Mouse (Mus musculus) embryonic facial prominence, embryonic 13.5 days (tissue): ENCODE measurements around the gene D7Ertd443e. TPM values are rescaled to one million over a fixed set of nuclear protein-coding genes. Genes with fewer than 3 reads are reported as not detected.

Experiments used
- ATAC-seq: fragments of 200-750 bp; cut with Nextera tagmentation; 2 replicates; pipeline ENCODE4 v1.8.0; 2017; ENCODE audit warnings: low read depth; ENCODE audit not compliant: insufficient number of reproducible peaks, insufficient read depth, low FRiP score, low TSS enrichment
- H3K27ac ChIP-seq: fragments of 300-500 bp; sonication (generic); 2 replicates; pipeline ENCODE4 v1.5.1; 2015; ENCODE audit warnings: moderate library complexity, mild to moderate bottlenecking, inconsistent platforms
- H3K27me3 ChIP-seq: fragments of 300-500 bp; sonication (generic); 2 replicates; pipeline ENCODE4 v1.6.1; 2015; ENCODE audit warnings: mild to moderate bottlenecking, inconsistent platforms
- H3K36me3 ChIP-seq: fragments of 300-500 bp; sonication (generic); 2 replicates; pipeline ENCODE4 v1.6.1; 2015; ENCODE audit warnings: mild to moderate bottlenecking, inconsistent platforms
- H3K4me1 ChIP-seq: fragments of 300-500 bp; sonication (generic); 2 replicates; pipeline ENCODE4 v1.6.1; 2015; ENCODE audit warnings: inconsistent platforms
- H3K4me2 ChIP-seq: fragments of 300-500 bp; sonication (generic); 2 replicates; pipeline ENCODE4 v1.6.1; 2015; ENCODE audit warnings: moderate library complexity, mild to moderate bottlenecking, inconsistent platforms
- H3K4me3 ChIP-seq: fragments of 300-500 bp; sonication (generic); 2 replicates; pipeline ENCODE4 v1.5.1; 2015; ENCODE audit warnings: mild to moderate bottlenecking, inconsistent platforms
- H3K9ac ChIP-seq: fragments of 300-500 bp; sonication (generic); 2 replicates; pipeline ENCODE4 v1.6.1; 2015; ENCODE audit warnings: mild to moderate bottlenecking, inconsistent platforms
- H3K9me3 ChIP-seq: fragments of 300-500 bp; sonication (generic); 2 replicates; pipeline ENCODE4 v1.6.1; 2016; ENCODE audit warnings: inconsistent platforms
- WGBS: fragments of 180-500 bp; shearing (Covaris S2); methylation state at CpG from one replicate; pipeline ENCODE4 v1.1.7; 2015; ENCODE audit warnings: mixed read lengths; 5-methylcytosine and 5-hydroxymethylcytosine counted together
- polyA plus RNA-seq: library from polyadenylated mRNA; unstranded; fragments of >200 nt; fragmentation: Nextera tagmentation; extraction: Ambion mirVana; gene quantifications from 2 replicates; pipeline ENCODE4 v1.2.1, GENCODE M21; 2015

Gene D7Ertd443e
- polyA plus RNA-seq = 0.08 and 0.14 TPM in 2 replicates

- Histone ChIP-seq H3K4me1 (peaks cover 13% of the 10 kb centered on the region), H3K4me3 (no peak within 1 kb of the TSS), H3K9ac (no peak within 1 kb of the TSS), H3K9me3 (no peaks in the 10 kb centered on the region), H3K27ac (no peak within 1 kb of the TSS), H3K4me2 (no peak within 1 kb of the TSS), H3K27me3 (no peaks in the 10 kb centered on the region), H3K36me3 (no peaks in the 10 kb centered on the region)
- 94% methylated on average over 5 of the region's 5 CpGs for WGBS
- no peak for ATAC-seq
Measured at GRCm38 (mm10) chr7:134385561-134385960, at the start of gene D7Ertd443e. TSS of gene D7Ertd443e (minus strand) at chr7:134385661.

- Histone ChIP-seq H3K9ac (no peak overlapping the region), H3K27me3 (no peaks in the 10 kb centered on the region; the same call in 1 of the 2 replicates), H3K36me3 (no peaks in the 10 kb centered on the region), H3K27ac (no peak overlapping the region), H3K4me3 (no peak overlapping the region), H3K9me3 (no peaks in the 10 kb centered on the region), H3K4me1 (no peaks in the 10 kb centered on the region), H3K4me2 (no peak overlapping the region)
- 86% methylated on average over 3 of the region's 3 CpGs for WGBS
- no peak for ATAC-seq
Measured at GRCm38 (mm10) chr7:134431681-134432080, 46.2 kb upstream of the D7Ertd443e start.

GRCm38 (mm10) chr7:134428676-134429075, 43.2 kb upstream of the D7Ertd443e start:
- WGBS = 77% methylated on average over 2 of the region's 2 CpGs
- Histone ChIP-seq H3K4me2 (no peak overlapping the region), H3K27me3 (no peaks in the 10 kb centered on the region; the same call in 1 of the 2 replicates), H3K27ac (no peak overlapping the region), H3K9me3 (no peaks in the 10 kb centered on the region), H3K4me3 (no peak overlapping the region), H3K4me1 (no peaks in the 10 kb centered on the region), H3K36me3 (no peaks in the 10 kb centered on the region), H3K9ac (no peak overlapping the region)
- no peak for ATAC-seq

- ATAC-seq = no peak
- Histone ChIP-seq H3K9ac (no peak overlapping the region), H3K27me3 (no peaks in the 10 kb centered on the region), H3K36me3 (no peaks in the 10 kb centered on the region), H3K27ac (no peak overlapping the region), H3K4me1 (peaks cover 6% of the 10 kb centered on the region), H3K4me3 (no peak overlapping the region), H3K4me2 (no peak overlapping the region), H3K9me3 (no peaks in the 10 kb centered on the region)
- WGBS = 93% methylated on average over 9 of the region's 9 CpGs
Measured at GRCm38 (mm10) chr7:134415014-134415413, 29.6 kb upstream of the D7Ertd443e start.

- no peak for ATAC-seq
- no peaks in the 10 kb centered on the region for H3K9me3 ChIP-seq
- H3K27me3 ChIP-seq = no peaks in the 10 kb centered on the region
- H3K4me3 ChIP-seq = no peak overlapping the region
- H3K27ac ChIP-seq = no peak overlapping the region
- no peak overlapping the region for H3K4me2 ChIP-seq
- H3K36me3 ChIP-seq = no peaks in the 10 kb centered on the region
- H3K4me1 ChIP-seq = peaks cover 6% of the 10 kb centered on the region
- WGBS = 44% methylated on average over 14 of the region's 14 CpGs
- H3K9ac ChIP-seq = no peak overlapping the region
Measured at GRCm38 (mm10) chr7:134414005-134414690, 28.7 kb upstream of the D7Ertd443e start.

GRCm38 (mm10) chr7:134408641-134409040, 23.2 kb upstream of the D7Ertd443e start:
- Histone ChIP-seq H3K36me3 (no peaks in the 10 kb centered on the region), H3K4me2 (no peak overlapping the region), H3K4me1 (peaks cover 14% of the 10 kb centered on the region), H3K4me3 (no peak overlapping the region), H3K9me3 (no peaks in the 10 kb centered on the region), H3K27me3 (no peaks in the 10 kb centered on the region), H3K9ac (no peak overlapping the region), H3K27ac (no peak overlapping the region)
- ATAC-seq = no peak
- WGBS = 48% methylated on average over 13 of the region's 13 CpGs

- Histone ChIP-seq H3K27ac (no peak overlapping the region), H3K4me3 (no peak overlapping the region), H3K36me3 (no peaks in the 10 kb centered on the region), H3K4me2 (no peak overlapping the region), H3K4me1 (peaks cover 7% of the 10 kb centered on the region), H3K9me3 (no peaks in the 10 kb centered on the region), H3K9ac (no peak overlapping the region), H3K27me3 (no peaks in the 10 kb centered on the region)
- 72% methylated on average over 2 of the region's 2 CpGs for WGBS
- ATAC-seq = no peak
Measured at GRCm38 (mm10) chr7:134400746-134401145, 15.3 kb upstream of the D7Ertd443e start.

GRCm38 (mm10) chr7:134396769-134397168, 11.3 kb upstream of the D7Ertd443e start:
- Histone ChIP-seq H3K9me3 (no peaks in the 10 kb centered on the region), H3K9ac (no peak overlapping the region), H3K36me3 (no peaks in the 10 kb centered on the region), H3K27me3 (no peaks in the 10 kb centered on the region), H3K4me2 (no peak overlapping the region), H3K4me1 (peaks cover 7% of the 10 kb centered on the region), H3K27ac (no peak overlapping the region), H3K4me3 (no peak overlapping the region)
- 80% methylated on average over 8 of the region's 8 CpGs for WGBS
- no peak for ATAC-seq

GRCm38 (mm10) chr7:134382791-134383190, 2.7 kb downstream of the D7Ertd443e start:
- no peaks in the 10 kb centered on the region for H3K27me3 ChIP-seq
- no peaks in the 10 kb centered on the region for H3K9me3 ChIP-seq
- WGBS = 73% methylated on average over 3 of the region's 3 CpGs
- ATAC-seq = no peak
- H3K4me2 ChIP-seq = no peak overlapping the region
- peaks cover 24% of the 10 kb centered on the region for H3K4me1 ChIP-seq
- H3K36me3 ChIP-seq = no peaks in the 10 kb centered on the region
- H3K27ac ChIP-seq = no peak overlapping the region
- no peak overlapping the region for H3K9ac ChIP-seq
- H3K4me3 ChIP-seq = no peak overlapping the region

GRCm38 (mm10) chr7:134381407-134381861, 4.0 kb downstream of the D7Ertd443e start:
- 20% methylated on average over 4 of the region's 4 CpGs for WGBS
- no peaks in the 10 kb centered on the region for H3K36me3 ChIP-seq
- no peak overlapping the region for H3K4me3 ChIP-seq

GRCm38 (mm10) chr7:134378273-134378672, 7.2 kb downstream of the D7Ertd443e start:
- Histone ChIP-seq H3K4me1 (peaks cover 32% of the 10 kb centered on the region), H3K36me3 (no peaks in the 10 kb centered on the region), H3K4me3 (no peak overlapping the region), H3K4me2 (no peak overlapping the region), H3K27ac (no peak overlapping the region), H3K9ac (no peak overlapping the region), H3K27me3 (no peaks in the 10 kb centered on the region), H3K9me3 (no peaks in the 10 kb centered on the region)
- no peak for ATAC-seq
- 43% methylated on average over 4 of the region's 4 CpGs for WGBS

More at GRCm38 (mm10) chr7:134381407-134381861, 4.0 kb downstream of the D7Ertd443e start:
- Histone ChIP-seq H3K27me3 (no peaks in the 10 kb centered on the region), H3K9ac (no peak overlapping the region), H3K4me1 (peaks cover 30% of the 10 kb centered on the region), H3K4me2 (peak overlapping the region; percentile 24), H3K9me3 (no peaks in the 10 kb centered on the region), H3K27ac (peak overlapping the region; percentile 64)
- ATAC-seq = no peak

GRCm38 (mm10) chr7:134376786-134377185, 8.7 kb downstream of the D7Ertd443e start:
- ATAC-seq = no peak
- Histone ChIP-seq H3K4me2 (no peak overlapping the region), H3K27ac (no peak overlapping the region; the same call in 1 of the 2 replicates), H3K4me3 (no peak overlapping the region), H3K36me3 (no peaks in the 10 kb centered on the region), H3K4me1 (peaks cover 31% of the 10 kb centered on the region), H3K9me3 (no peaks in the 10 kb centered on the region), H3K9ac (no peak overlapping the region), H3K27me3 (no peaks in the 10 kb centered on the region)
- WGBS = 54% methylated on average over 7 of the region's 7 CpGs
